ENCODE assay signal across 8 mouse cellular contexts in genomic region chr11:44696539-44697201, GRCm38 (mm10).
A peak's percentile ranks its signal among the peaks of the same experiment; 100 is the strongest.
DNase-seq lines count a peak whose midpoint lies in the region; ATAC-seq lines count a peak whose summit lies in the region.

No protein-coding gene starts in this region.

- no peaks in the 10 kb centered on the region for H3K9me3 ChIP-seq in heart, embryonic 13.5 days
- no peaks in the 10 kb centered on the region for H3K9me3 ChIP-seq in midbrain, embryonic 16.5 days (replicated peaks; ENCODE audit: control insufficient read depth, low read length, poor library complexity, severe bottlenecking)

- peak overlapping the region; percentile 66 for H3K4me2 ChIP-seq in heart, embryonic 13.5 days
- peak overlapping the region; percentile 52 for H3K4me2 ChIP-seq in midbrain, embryonic 16.5 days (ENCODE audit: low read length)

- WGBS in heart, embryonic 13.5 days, result 14% methylated on average over 16 of the region's 16 CpGs
- WGBS in midbrain, embryonic 16.5 days, result 7% methylated on average over 16 of the region's 16 CpGs

- no peaks in the 10 kb centered on the region for H3K27me3 ChIP-seq in heart, embryonic 13.5 days (replicated peaks)
- no peaks in the 10 kb centered on the region for H3K27me3 ChIP-seq in midbrain, embryonic 16.5 days (ENCODE audit: control insufficient read depth, insufficient read depth, low read depth, low read length)

- H3K36me3 ChIP-seq in heart, embryonic 13.5 days, result no peaks in the 10 kb centered on the region
- H3K36me3 ChIP-seq in midbrain, embryonic 16.5 days (ENCODE audit: control insufficient read depth, insufficient read depth, low read length), result no peaks in the 10 kb centered on the region

- H3K4me1 ChIP-seq in heart, embryonic 13.5 days, result peaks cover 15% of the 10 kb centered on the region
- peaks cover 19% of the 10 kb centered on the region for H3K4me1 ChIP-seq in midbrain, embryonic 16.5 days (ENCODE audit: control insufficient read depth, insufficient read depth, low read length)

- H3K9ac ChIP-seq in heart, embryonic 13.5 days, result peak overlapping the region; percentile 66; the same call in 1 of the 2 replicates
- H3K9ac ChIP-seq in midbrain, embryonic 16.5 days (ENCODE audit: low read depth, low read length), result peak overlapping the region; percentile 48; the same call in 1 of the 2 replicates

- no peak overlapping the region for H3K27ac ChIP-seq in heart, embryonic 13.5 days (replicated peaks)
- no peak overlapping the region for H3K27ac ChIP-seq in midbrain, embryonic 16.5 days (ENCODE audit: low read length)

- H3K4me3 ChIP-seq in heart, embryonic 13.5 days, result peak overlapping the region; percentile 31
- H3K4me3 ChIP-seq in midbrain, embryonic 16.5 days (ENCODE audit: low read depth, low read length), result peak overlapping the region; percentile 24; the same call in 1 of the 2 replicates

- ATAC-seq in heart, embryonic 13.5 days (ENCODE audit: extremely low read depth, insufficient number of reproducible peaks, low FRiP score, low TSS enrichment), result no peak
- peak; percentile 57; the same call in 1 of the 2 replicates for ATAC-seq in midbrain, embryonic 16.5 days
- no peak for ATAC-seq in monocyte, adult 5-6 weeks (replicated peaks; ENCODE audit: insufficient number of reproducible peaks, low FRiP score, low TSS enrichment, poor library complexity, severe bottlenecking)

- DNase-seq in heart, adult 9 months (ENCODE audit: low spot score in 2 of 2), result no peak
- peak; percentile 57 to 71 for DNase-seq in cerebellum, adult 18-20 months
- DNase-seq in forelimb bud, embryonic 11.5 days (ENCODE audit: low read depth, low spot score), result peak; percentile 78
- DNase-seq in right cerebral cortex, postnatal 4 days, result no peak
- no peak for DNase-seq in ovary, adult 18-20 months (ENCODE audit: low spot score)

Comparison
In these comparisons a context has a peak if more than half of its experiments do, and no peak if none do; other contexts are left out.
1. DNase-seq: peak in cerebellum, adult 18-20 months (2 of 2) and forelimb bud, embryonic 11.5 days (single experiment); none in heart, adult 9 months (0 of 2), right cerebral cortex, postnatal 4 days (single experiment) and ovary, adult 18-20 months (single experiment).